Mouse (Mus musculus): ENCODE measurements around the gene 5730522E02Rik. TPM values are rescaled to one million over a fixed set of nuclear protein-coding genes. Genes with fewer than 3 reads are reported as not detected.
A peak's percentile ranks its signal among the peaks of the same experiment; 100 is the strongest.

The 5730522E02Rik gene
- polyA plus RNA-seq, 1 experiment from 2014 or later: 1.3 TPM

GRCm38 (mm10) chr11:26086679-26087078 lies 123.9 kb downstream of the 5730522E02Rik start:
- Histone ChIP-seq H3K36me3 (ENCODE audit: control insufficient read depth, insufficient read depth, low read length) (no peaks in the 10 kb centered on the region), H3K4me2 (no peak overlapping the region), H3K4me3 (ENCODE audit: low read depth, low read length) (no peak overlapping the region), H3K9ac (ENCODE audit: low read depth, low read length) (no peak overlapping the region), H3K27ac (ENCODE audit: low read depth, low read length) (no peak overlapping the region), H3K27me3 (replicated peaks; ENCODE audit: control insufficient read depth, insufficient read depth, low read length) (no peaks in the 10 kb centered on the region), H3K4me1 (replicated peaks; ENCODE audit: control insufficient read depth, insufficient read depth, low read length) (no peaks in the 10 kb centered on the region), H3K9me3 (ENCODE audit: control insufficient read depth, low read length) (no peaks in the 10 kb centered on the region)
- no peak for ATAC-seq (replicated peaks; ENCODE audit: low FRiP score)
- 85% methylated on average over 7 of the region's 7 CpGs for WGBS
- no peak for DNase-seq (ENCODE audit: low spot score)

DNA sequence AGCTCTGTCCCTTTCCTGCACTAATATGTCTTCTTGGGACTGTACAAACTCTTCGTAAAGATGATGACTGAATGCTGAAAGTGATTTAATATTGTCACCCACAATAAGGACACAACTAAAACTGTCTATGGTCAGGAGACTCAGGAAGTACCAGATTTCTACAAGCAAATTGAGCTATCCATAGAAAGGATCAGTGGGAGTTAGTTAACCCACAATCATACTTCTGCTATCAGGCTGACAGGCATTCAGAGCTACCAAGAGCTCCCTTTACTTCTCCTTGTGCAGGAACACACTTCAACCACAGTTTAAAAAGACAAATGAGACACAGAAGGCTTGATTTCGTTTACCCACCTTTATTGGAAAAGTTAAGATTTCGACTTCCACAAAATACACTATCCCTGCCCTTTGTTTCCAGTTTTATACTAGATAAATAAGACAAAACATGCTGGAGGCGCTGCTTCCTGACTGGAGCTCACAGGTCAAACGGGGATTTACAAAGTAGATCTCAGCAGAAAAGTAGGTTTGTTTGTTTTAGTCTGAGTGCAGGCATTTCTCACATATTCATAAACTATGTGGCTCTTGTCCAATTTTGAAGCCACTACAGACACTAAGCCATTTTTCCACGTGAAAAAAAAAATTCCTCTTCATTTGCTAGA lies 125.1 kb downstream of the 5730522E02Rik start:
- H3K9ac ChIP-seq (ENCODE audit: low read depth, low read length): no peak overlapping the region
- H3K4me1 ChIP-seq (replicated peaks; ENCODE audit: control insufficient read depth, insufficient read depth, low read length): no peaks in the 10 kb centered on the region
- WGBS: 61% methylated on average over 6 of the region's 6 CpGs
- H3K36me3 ChIP-seq (ENCODE audit: control insufficient read depth, insufficient read depth, low read length): no peaks in the 10 kb centered on the region
- no peaks in the 10 kb centered on the region for H3K27me3 ChIP-seq (replicated peaks; ENCODE audit: control insufficient read depth, insufficient read depth, low read length)
- ATAC-seq (replicated peaks; ENCODE audit: low FRiP score): no peak
- H3K27ac ChIP-seq (ENCODE audit: low read depth, low read length): no peak overlapping the region
- H3K4me3 ChIP-seq (ENCODE audit: low read depth, low read length): no peak overlapping the region
- no peak overlapping the region for H3K4me2 ChIP-seq
- no peak for DNase-seq (ENCODE audit: low spot score)
- H3K9me3 ChIP-seq (ENCODE audit: control insufficient read depth, low read length): no peaks in the 10 kb centered on the region

GRCm38 (mm10) chr11:26076335-26076734 lies 134.2 kb downstream of the 5730522E02Rik start:
- 66% methylated on average over 2 of the region's 2 CpGs for WGBS
- DNase-seq (ENCODE audit: low spot score) (no peak), ATAC-seq (replicated peaks; ENCODE audit: low FRiP score) (no peak)

DNA sequence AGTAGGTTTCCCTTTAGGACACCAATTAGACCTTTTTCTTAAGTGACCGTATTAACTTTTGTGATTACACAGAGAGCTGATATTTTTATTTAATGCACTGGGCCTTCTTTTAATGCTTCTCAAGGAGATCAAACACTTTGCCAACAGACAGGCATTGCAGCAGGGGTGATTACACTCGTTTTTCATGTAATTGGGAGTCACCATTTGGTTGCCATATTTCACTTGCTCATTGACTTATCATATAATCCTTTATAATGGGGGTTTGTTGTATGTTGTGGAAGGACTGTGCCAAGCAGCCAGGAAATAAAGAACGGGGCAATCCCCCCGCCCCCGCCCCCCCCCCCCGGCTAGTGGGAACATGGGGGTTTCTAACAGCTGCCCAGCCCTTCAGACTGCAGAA lies 135.0 kb downstream of the 5730522E02Rik start:
- H3K27me3 ChIP-seq (replicated peaks; ENCODE audit: control insufficient read depth, insufficient read depth, low read length): no peaks in the 10 kb centered on the region
- ATAC-seq (replicated peaks; ENCODE audit: low FRiP score): no peak
- H3K27ac ChIP-seq (ENCODE audit: low read depth, low read length): no peak overlapping the region
- H3K4me3 ChIP-seq (ENCODE audit: low read depth, low read length): no peak overlapping the region
- no peaks in the 10 kb centered on the region for H3K36me3 ChIP-seq (ENCODE audit: control insufficient read depth, insufficient read depth, low read length)
- WGBS: 84% methylated on average over 6 of the region's 6 CpGs
- no peak overlapping the region for H3K9ac ChIP-seq (ENCODE audit: low read depth, low read length)
- H3K4me2 ChIP-seq: no peak overlapping the region
- no peaks in the 10 kb centered on the region for H3K9me3 ChIP-seq (ENCODE audit: control insufficient read depth, low read length)
- H3K4me1 ChIP-seq (replicated peaks; ENCODE audit: control insufficient read depth, insufficient read depth, low read length): no peaks in the 10 kb centered on the region
- DNase-seq (ENCODE audit: low spot score): no peak

More at GRCm38 (mm10) chr11:26076335-26076734, 134.2 kb downstream of the 5730522E02Rik start:
- H3K27me3 ChIP-seq (replicated peaks; ENCODE audit: control insufficient read depth, insufficient read depth, low read length): no peaks in the 10 kb centered on the region
- no peak overlapping the region for H3K9ac ChIP-seq (ENCODE audit: low read depth, low read length)
- no peak overlapping the region for H3K27ac ChIP-seq (ENCODE audit: low read depth, low read length)
- no peak overlapping the region for H3K4me2 ChIP-seq
- no peak overlapping the region for H3K4me3 ChIP-seq (ENCODE audit: low read depth, low read length)
- H3K9me3 ChIP-seq (ENCODE audit: control insufficient read depth, low read length): no peaks in the 10 kb centered on the region
- no peaks in the 10 kb centered on the region for H3K36me3 ChIP-seq (ENCODE audit: control insufficient read depth, insufficient read depth, low read length)
- no peaks in the 10 kb centered on the region for H3K4me1 ChIP-seq (replicated peaks; ENCODE audit: control insufficient read depth, insufficient read depth, low read length)

DNA sequence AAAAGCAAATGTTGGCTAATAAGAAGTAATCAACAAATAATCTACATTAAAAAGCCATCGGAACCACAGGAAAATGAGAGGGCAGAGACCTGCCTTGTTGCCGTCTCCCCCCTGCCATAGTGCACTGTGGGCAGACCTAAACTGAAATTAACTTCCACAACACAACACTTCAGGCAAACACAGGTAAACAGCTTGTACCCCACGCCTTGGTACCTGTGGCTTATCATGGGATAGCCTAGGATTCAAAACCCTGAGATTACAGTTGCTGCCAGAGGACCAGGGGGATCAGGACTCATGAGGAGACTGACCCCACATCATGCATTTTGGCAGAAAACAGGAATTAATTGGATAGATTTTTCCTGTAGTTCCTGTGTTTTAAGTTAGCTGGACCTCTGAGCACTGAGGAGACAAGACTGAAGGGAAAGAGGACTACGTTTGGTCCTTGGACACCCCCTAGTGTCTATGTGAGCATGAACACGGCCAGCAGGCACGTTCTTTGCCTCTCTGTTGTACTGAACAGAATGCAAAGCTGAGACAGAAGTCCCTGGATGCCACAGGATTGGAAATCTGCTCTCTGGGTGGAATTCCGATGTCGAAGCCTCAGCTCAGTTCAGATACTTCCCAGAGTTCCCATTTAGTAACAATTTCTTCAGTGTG lies 136.8 kb downstream of the 5730522E02Rik start:
- H3K9me3 ChIP-seq (ENCODE audit: control insufficient read depth, low read length): no peaks in the 10 kb centered on the region
- H3K27ac ChIP-seq (ENCODE audit: low read depth, low read length): no peak overlapping the region
- no peaks in the 10 kb centered on the region for H3K27me3 ChIP-seq (replicated peaks; ENCODE audit: control insufficient read depth, insufficient read depth, low read length)
- no peak overlapping the region for H3K4me2 ChIP-seq
- no peak overlapping the region for H3K9ac ChIP-seq (ENCODE audit: low read depth, low read length)
- DNase-seq (ENCODE audit: low spot score): no peak
- ATAC-seq (replicated peaks; ENCODE audit: low FRiP score): peak; percentile 54; the same call in 1 of the 2 replicates
- no peaks in the 10 kb centered on the region for H3K36me3 ChIP-seq (ENCODE audit: control insufficient read depth, insufficient read depth, low read length)
- H3K4me1 ChIP-seq (replicated peaks; ENCODE audit: control insufficient read depth, insufficient read depth, low read length): no peaks in the 10 kb centered on the region
- WGBS: 48% methylated on average over 8 of the region's 8 CpGs
- no peak overlapping the region for H3K4me3 ChIP-seq (ENCODE audit: low read depth, low read length)

DNA sequence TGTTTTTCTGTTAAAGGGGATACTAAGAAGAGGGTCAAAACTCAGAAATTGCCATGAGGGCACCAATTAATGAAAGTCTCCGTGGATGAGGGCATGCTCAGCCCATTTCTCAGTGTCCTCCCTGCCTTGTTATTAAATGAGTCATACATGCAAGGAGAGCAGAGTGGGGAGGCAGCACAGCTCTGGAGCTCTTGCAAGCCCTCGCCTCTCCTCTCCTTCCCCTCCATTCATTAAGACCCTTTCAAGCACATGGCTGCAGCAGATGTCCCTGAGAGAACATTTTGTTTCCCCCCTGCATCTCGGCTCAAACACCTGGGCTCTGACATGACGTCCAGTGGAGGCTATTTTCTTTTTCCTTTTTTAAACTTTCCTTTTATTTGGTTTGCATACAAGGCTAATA lies 138.5 kb downstream of the 5730522E02Rik start:
- H3K36me3 ChIP-seq (ENCODE audit: control insufficient read depth, insufficient read depth, low read length): no peaks in the 10 kb centered on the region
- no peaks in the 10 kb centered on the region for H3K4me1 ChIP-seq (replicated peaks; ENCODE audit: control insufficient read depth, insufficient read depth, low read length)
- no peaks in the 10 kb centered on the region for H3K27me3 ChIP-seq (replicated peaks; ENCODE audit: control insufficient read depth, insufficient read depth, low read length)
- ATAC-seq (replicated peaks; ENCODE audit: low FRiP score) (no peak), DNase-seq (ENCODE audit: low spot score) (no peak)
- no peak overlapping the region for H3K4me3 ChIP-seq (ENCODE audit: low read depth, low read length)
- H3K4me2 ChIP-seq: no peak overlapping the region
- H3K9me3 ChIP-seq (ENCODE audit: control insufficient read depth, low read length): no peaks in the 10 kb centered on the region
- H3K9ac ChIP-seq (ENCODE audit: low read depth, low read length): no peak overlapping the region
- no peak overlapping the region for H3K27ac ChIP-seq (ENCODE audit: low read depth, low read length)
- WGBS: 58% methylated on average over 4 of the region's 4 CpGs

- Histone ChIP-seq H3K9ac (ENCODE audit: low read depth, low read length) (no peak overlapping the region), H3K36me3 (ENCODE audit: control insufficient read depth, insufficient read depth, low read length) (no peaks in the 10 kb centered on the region), H3K27me3 (replicated peaks; ENCODE audit: control insufficient read depth, insufficient read depth, low read length) (no peaks in the 10 kb centered on the region), H3K4me3 (ENCODE audit: low read depth, low read length) (no peak overlapping the region), H3K4me1 (replicated peaks; ENCODE audit: control insufficient read depth, insufficient read depth, low read length) (no peaks in the 10 kb centered on the region), H3K27ac (ENCODE audit: low read depth, low read length) (no peak overlapping the region), H3K4me2 (no peak overlapping the region), H3K9me3 (ENCODE audit: control insufficient read depth, low read length) (no peaks in the 10 kb centered on the region)
- ATAC-seq (replicated peaks; ENCODE audit: low FRiP score): no peak
- DNase-seq (ENCODE audit: low spot score): no peak
- 42% methylated on average over 2 of the region's 2 CpGs for WGBS
These were observed 147.3 kb downstream of the 5730522E02Rik start for GRCm38 (mm10) chr11:26063252-26063651.

- no peak for ATAC-seq (replicated peaks; ENCODE audit: low FRiP score)
- Histone ChIP-seq H3K9ac (ENCODE audit: low read depth, low read length) (no peak overlapping the region), H3K4me3 (ENCODE audit: low read depth, low read length) (no peak overlapping the region), H3K27me3 (replicated peaks; ENCODE audit: control insufficient read depth, insufficient read depth, low read length) (no peaks in the 10 kb centered on the region), H3K4me2 (no peak overlapping the region), H3K9me3 (ENCODE audit: control insufficient read depth, low read length) (no peaks in the 10 kb centered on the region), H3K4me1 (replicated peaks; ENCODE audit: control insufficient read depth, insufficient read depth, low read length) (no peaks in the 10 kb centered on the region), H3K36me3 (ENCODE audit: control insufficient read depth, insufficient read depth, low read length) (no peaks in the 10 kb centered on the region), H3K27ac (ENCODE audit: low read depth, low read length) (no peak overlapping the region)
- 78% methylated on average over 8 of the region's 8 CpGs for WGBS
- DNase-seq (ENCODE audit: low spot score): no peak
These were observed 149.0 kb downstream of the 5730522E02Rik start for GRCm38 (mm10) chr11:26061471-26062137.
